Mouse (Mus musculus) T-helper 17 cell (primary cell): ENCODE measurements around the gene Cntnap5a.

ENCODE experiments used
- in situ Hi-C, 2 experiments: fragments of 300-600 bp; cut with MboI, MseI; formaldehyde crosslinking; loops; 1 replicate in 1 of 2; 2 replicates in 1 of 2; pipeline ENCODE4 v1.15.1; 2025; ENCODE audit warnings: high pct_unique_total_duplicates in 2 of 2

Cntnap5a gene

DNA sequence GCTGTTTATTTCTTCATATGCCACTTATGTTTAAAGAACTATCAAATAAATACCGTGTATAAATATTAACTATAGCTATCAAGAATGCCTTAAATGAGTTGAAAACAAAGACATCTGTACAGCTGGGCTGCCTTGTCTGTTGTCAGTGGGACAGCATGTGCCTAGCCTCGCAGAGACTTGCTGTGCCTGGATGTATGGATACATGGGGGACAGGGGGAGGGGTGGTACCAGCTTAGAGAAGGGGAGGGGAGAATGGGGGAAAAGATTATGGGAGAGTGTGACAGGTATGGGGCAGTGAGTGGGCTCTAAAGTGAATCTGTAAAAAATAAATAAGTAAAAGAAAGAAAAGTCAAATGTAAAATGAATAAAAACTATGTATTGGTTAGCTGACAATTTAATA lies 681.0 kb downstream of the Cntnap5a start:
- in situ Hi-C loops = no loop called here

- in situ Hi-C loops = no loop called here
These were observed 681.6 kb downstream of the Cntnap5a start for GRCm38 (mm10) chr1:116366171-116366570.

DNA sequence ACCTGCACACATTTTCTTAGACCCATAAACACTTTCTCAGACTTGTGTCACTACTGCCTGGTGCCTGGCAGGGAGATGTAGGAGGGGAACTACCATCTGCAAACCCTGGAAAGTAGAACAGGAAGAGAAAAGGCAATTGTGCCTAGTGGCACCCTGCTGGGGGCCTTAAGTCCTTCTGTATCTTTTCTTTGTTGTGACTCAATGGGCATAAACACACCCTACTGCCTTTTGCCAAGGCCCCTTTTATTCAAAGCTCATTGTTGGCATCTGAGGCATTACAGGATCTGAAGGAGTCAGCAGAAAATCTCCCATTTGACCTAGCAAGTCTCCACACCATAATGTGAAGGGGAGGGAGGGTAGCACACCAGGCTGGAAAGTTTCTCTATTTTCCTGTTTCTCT lies 682.2 kb downstream of the Cntnap5a start:
- in situ Hi-C loops = no loop called here

DNA sequence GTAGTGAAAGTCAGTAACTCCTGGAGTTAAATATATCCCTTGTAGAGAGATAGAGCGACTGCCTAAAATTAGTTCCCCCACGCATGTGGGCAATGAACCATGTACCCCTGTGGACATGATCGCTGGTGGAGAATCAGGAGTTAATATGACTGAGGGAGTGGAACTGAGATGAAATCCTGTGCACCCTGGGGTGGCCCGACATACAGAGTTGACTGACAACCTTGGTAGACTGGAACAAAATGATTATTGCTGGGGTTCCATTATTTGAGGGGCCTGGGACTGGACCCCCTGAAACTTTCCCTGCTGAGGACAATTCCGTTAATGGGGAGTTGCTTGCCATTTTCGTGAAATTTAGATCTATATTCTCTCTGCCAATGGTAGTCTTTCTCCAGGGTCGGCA lies 683.0 kb downstream of the Cntnap5a start:
- in situ Hi-C loops = no loop called here

DNA sequence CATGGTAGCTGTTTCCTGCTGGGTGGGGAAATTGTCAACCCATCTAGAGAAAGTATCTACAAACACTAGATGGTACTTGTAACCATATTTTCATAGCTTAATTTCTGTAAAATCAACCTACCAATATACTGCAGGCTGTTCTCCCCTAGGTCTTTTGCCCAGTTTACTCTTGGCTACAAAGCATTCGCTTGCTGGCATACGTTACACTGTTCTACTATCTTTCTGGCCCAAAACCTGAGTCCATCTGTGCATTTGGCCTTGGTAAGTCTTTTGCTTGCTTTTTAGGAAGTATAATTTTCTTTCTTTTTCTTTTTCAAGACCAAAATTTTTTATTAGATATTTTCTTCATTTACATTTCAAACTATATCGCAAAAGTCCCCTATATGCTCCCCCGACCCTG lies 686.3 kb downstream of the Cntnap5a start:
- in situ Hi-C loops = no loop called here

DNA sequence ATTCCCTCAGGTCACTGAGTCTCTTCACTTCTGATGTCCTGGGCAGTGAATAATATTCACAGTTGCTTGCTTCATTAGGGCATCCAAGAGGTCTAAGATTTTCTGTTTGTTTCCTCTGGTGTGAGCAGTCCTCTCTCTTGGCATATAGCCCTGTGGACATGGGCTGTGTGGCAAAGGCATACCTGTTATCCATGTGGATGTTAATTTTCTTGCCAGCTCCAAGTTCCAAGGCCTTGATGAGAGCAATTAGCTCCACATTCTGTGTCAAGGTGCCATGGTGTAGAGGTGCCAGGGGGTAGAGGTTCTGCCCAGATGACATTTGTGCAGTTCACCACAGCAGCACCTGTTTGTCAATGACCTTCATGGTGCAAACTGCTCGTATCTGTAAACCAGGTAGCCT lies 689.0 kb downstream of the Cntnap5a start:
- in situ Hi-C loops = no loop called here

- in situ Hi-C loops = no loop called here
These were observed 707.8 kb downstream of the Cntnap5a start for GRCm38 (mm10) chr1:116392390-116392789.

GRCm38 (mm10) chr1:116401996-116402656 lies 717.6 kb downstream of the Cntnap5a start:
- in situ Hi-C loops = no loop called here

DNA sequence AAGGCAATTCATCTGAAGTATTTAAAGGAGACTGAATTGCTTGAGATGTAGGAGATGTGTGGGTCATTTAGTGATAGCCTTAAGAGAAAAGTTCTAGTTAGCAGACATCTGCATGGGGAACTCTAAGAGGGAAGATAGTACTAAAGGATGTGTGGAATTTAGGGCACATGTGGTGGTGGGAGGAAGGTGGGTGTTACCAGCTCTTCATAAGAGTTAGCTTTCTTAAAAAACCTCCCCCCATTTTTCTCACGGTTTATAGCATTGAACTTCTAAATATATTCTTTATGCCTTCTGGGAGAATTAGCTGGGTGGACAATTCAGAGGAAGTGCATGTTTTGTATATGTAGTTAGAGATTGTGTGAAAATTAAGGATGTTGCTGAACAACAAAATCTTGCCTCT lies 725.3 kb downstream of the Cntnap5a start:
- in situ Hi-C loops = no loop called here

- in situ Hi-C loops = loop anchor here in 1 of 2 experiments (25.0 kb wide), 1 partner anchor 909 kb away; no protein-coding TSS in a partner anchor
These were observed 743.8 kb downstream of the Cntnap5a start for GRCm38 (mm10) chr1:116428396-116428795.

DNA sequence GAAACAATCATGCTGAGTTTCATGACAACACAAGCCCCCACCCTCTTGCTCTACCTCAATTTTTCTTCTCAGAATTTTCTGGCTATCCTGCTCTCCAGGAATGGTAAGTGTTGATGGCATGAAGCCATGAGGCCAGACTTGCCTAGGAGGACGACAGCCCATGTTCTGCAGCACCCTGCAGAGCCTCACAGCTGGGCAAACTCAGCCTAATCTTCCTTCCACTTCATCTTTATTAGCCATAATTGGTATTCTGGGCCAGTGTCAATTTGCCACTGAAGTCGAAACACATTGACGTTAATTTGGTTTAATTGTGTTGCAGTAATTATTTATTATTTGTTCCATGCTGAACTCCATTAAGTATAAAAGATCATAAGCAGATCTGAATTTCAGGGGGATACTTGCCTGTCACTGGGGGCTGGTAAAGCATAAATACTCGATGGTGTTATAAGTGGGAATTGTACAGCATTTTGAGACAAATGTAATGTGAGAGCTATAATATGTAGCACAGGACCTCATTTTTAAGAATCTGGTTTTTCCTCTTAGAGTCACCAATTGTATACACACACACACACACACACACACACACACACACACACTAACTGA lies 770.7 kb downstream of the Cntnap5a start:
- in situ Hi-C loops = no loop called here

DNA sequence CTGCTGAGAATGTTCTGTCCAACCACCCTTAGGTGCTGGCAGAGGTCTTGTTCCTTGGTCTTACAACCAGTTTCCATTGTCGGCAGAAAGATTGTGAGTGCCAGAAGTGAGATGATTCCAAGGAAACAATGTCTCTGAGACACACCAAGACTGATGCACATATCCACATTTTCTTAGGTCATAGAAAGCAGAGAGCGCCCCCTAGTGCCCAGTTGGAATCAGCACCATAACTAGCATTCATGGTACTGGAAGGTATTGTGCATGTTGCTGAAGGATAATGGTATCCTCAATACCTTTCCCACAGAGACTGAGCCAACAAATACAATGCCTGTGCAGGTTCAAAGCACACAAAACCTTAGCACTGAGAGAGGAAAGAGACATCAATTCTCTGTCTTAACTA lies 793.1 kb downstream of the Cntnap5a start:
- in situ Hi-C loops = no loop called here

- in situ Hi-C loops = no loop called here
These were observed 804.4 kb downstream of the Cntnap5a start for GRCm38 (mm10) chr1:116488780-116489569.

DNA sequence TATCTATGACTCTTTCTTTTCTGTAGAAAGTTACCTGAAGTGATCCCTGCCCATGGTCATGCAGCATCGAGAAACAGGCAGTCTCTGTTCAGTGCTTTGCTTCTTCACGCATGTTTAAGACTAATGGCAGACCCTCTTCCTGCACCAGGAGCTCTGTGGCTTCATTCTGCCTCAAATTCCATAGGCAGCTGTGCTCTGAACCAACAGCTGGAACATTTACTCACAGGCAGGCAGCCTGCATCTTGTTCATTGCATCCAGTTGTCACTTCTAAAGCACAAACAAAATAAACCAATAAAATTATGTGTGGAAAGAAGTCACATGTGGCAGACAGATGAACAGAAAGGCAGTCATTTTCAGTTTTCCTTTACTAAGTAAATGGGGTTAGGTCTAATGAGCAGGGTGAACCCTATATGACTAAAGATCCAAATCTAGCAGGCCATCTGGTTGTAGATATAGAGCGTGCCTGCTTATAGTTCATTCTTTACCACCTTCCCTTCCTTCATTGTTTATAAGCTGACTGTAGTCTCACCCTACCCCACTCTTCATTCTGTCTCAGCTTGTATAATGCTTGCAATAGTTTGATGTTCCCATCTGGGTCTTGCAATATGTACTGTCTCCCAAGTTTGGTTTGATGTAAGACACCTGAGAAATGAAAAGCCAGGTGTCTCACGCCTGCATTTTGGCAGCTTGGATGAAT lies 893.6 kb downstream of the Cntnap5a start:
- in situ Hi-C loops = no loop called here

DNA sequence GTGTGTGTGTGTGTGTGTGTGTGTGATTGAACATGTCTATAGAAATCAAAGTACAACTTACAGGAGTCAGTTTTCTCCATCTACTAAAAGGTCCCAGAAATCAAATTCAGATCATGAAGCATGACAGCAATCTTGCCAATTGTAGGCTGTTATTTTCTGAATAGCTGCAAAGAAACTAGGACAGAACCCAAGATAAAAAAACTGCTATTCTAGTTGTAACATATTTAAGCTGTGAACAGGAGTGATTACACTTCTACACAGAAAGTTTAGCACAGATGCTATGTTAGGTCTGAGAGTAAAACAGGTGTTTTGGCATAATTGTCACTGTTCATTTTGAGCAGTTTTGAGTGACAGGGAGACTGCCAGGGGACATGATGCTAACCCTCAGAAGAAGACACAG lies 931.7 kb downstream of the Cntnap5a start:
- in situ Hi-C loops = no loop called here
